ENCODE assay signal across 18 mouse cellular contexts in genomic region chr6:37011597-37011996, GRCm38 (mm10).
DNase-seq lines count a peak whose midpoint lies in the region; ATAC-seq and TF ChIP-seq lines count a peak whose summit lies in the region.
"Had no signal": no experiment of that assay in that cellular context is flagged by ENCODE, and none has a peak within 500 bp of the region (broad histone marks: within the 10 kb centered on the region; RNA-seq: fewer than 3 reads in every experiment).

No protein-coding gene starts in this region.

- POLR2A ChIA-PET in Patski (lab: Charles Lee) = no interaction called here

- peak; percentile 27 for TF ChIP-seq CTCF in hindbrain, postnatal 0 days (IDR thresholded peaks at IDR 0.05; ENCODE audit: low read depth)
- 0 out of 2 replicates have a peak, but pooled peaks have one; percentile 20 for TF ChIP-seq CTCF in liver, postnatal 0 days (IDR thresholded peaks at IDR 0.05; ENCODE audit: low read depth)
- peak; percentile 12 for TF ChIP-seq CTCF in Patski (IDR thresholded peaks at IDR 0.05)

- no peaks in the 10 kb centered on the region for H3K9me3 ChIP-seq in hindbrain, postnatal 0 days (ENCODE audit: low read length)
- H3K9me3 ChIP-seq in hindbrain, embryonic 10.5 days = no peaks in the 10 kb centered on the region
- H3K9me3 ChIP-seq in liver, postnatal 0 days (ENCODE audit: low read length) = no peaks in the 10 kb centered on the region
- H3K9me3 ChIP-seq in liver, embryonic 11.5 days (ENCODE audit: control insufficient read depth, low read length) = no peaks in the 10 kb centered on the region
- H3K9me3 ChIP-seq: embryonic facial prominence, embryonic 13.5 days; forebrain, embryonic 12.5 days; heart, embryonic 12.5 days; hindbrain, embryonic 15.5 days had no signal

- in situ Hi-C loops in Patski (cut with MboI; ENCODE audit: low pct_unique_long_range_greater_than_20kb) = no loop called here

- no peak overlapping the region for H3K4me2 ChIP-seq in hindbrain, postnatal 0 days (ENCODE audit: low read depth, low read length)
- no peak overlapping the region for H3K4me2 ChIP-seq in liver, postnatal 0 days (ENCODE audit: low read depth, low read length)
- H3K4me2 ChIP-seq in liver, embryonic 11.5 days = no peak overlapping the region
- H3K4me2 ChIP-seq: embryonic facial prominence, embryonic 13.5 days; forebrain, embryonic 12.5 days; heart, embryonic 12.5 days; hindbrain, embryonic 15.5 days had no signal

- CTCF ChIA-PET in Patski (lab: Charles Lee) = interaction anchor here (1.1 kb wide), 1 partner anchor 34 kb away, joined by 3 read pairs; no protein-coding TSS in a partner anchor

- TF ChIP-seq EP300 in liver, postnatal 0 days (IDR thresholded peaks at IDR 0.05; ENCODE audit: low read depth) = no peak

- WGBS in hindbrain, postnatal 0 days = 94% methylated on average over 2 of the region's 2 CpGs
- WGBS in hindbrain, embryonic 10.5 days = 81% methylated on average over 2 of the region's 2 CpGs
- 69% methylated on average over 2 of the region's 2 CpGs for WGBS in liver, postnatal 0 days (ENCODE audit: insufficient replicate concordance)
- WGBS in liver, embryonic 11.5 days = 76% methylated on average over 2 of the region's 2 CpGs

- ATAC-seq in hindbrain, postnatal 0 days = no peak
- no peak for ATAC-seq in liver, postnatal 0 days
- no peak for ATAC-seq in liver, embryonic 11.5 days (replicated peaks; ENCODE audit: low FRiP score)
- ATAC-seq in Patski = no peak
- no peak for ATAC-seq in megakaryocyte-erythroid progenitor cell, adult 5-6 weeks (replicated peaks; ENCODE audit: low FRiP score, low TSS enrichment, poor library complexity, severe bottlenecking)

- no peaks in the 10 kb centered on the region for H3K36me3 ChIP-seq in hindbrain, postnatal 0 days (ENCODE audit: insufficient read depth, low read length)
- no peaks in the 10 kb centered on the region for H3K36me3 ChIP-seq in hindbrain, embryonic 10.5 days
- H3K36me3 ChIP-seq in liver, postnatal 0 days (replicated peaks; ENCODE audit: insufficient read depth, low read length) = no peaks in the 10 kb centered on the region
- no peaks in the 10 kb centered on the region for H3K36me3 ChIP-seq in liver, embryonic 11.5 days (ENCODE audit: control insufficient read depth, insufficient read depth, low read length)
- H3K36me3 ChIP-seq: embryonic facial prominence, embryonic 13.5 days; forebrain, embryonic 12.5 days; heart, embryonic 12.5 days; hindbrain, embryonic 15.5 days had no signal

- no peak overlapping the region for H3K9ac ChIP-seq in hindbrain, postnatal 0 days (replicated peaks; ENCODE audit: low read length)
- H3K9ac ChIP-seq in liver, postnatal 0 days (replicated peaks) = no peak overlapping the region
- H3K9ac ChIP-seq in liver, embryonic 11.5 days (ENCODE audit: low read depth, low read length) = no peak overlapping the region
- H3K9ac ChIP-seq: embryonic facial prominence, embryonic 13.5 days; forebrain, embryonic 12.5 days; heart, embryonic 12.5 days; hindbrain, embryonic 15.5 days had no signal

- no peak overlapping the region for H3K4me3 ChIP-seq in hindbrain, postnatal 0 days (ENCODE audit: low read length)
- H3K4me3 ChIP-seq in hindbrain, embryonic 10.5 days = no peak overlapping the region
- H3K4me3 ChIP-seq in liver, postnatal 0 days (ENCODE audit: low read depth, low read length) = no peak overlapping the region
- no peak overlapping the region for H3K4me3 ChIP-seq in liver, embryonic 11.5 days (ENCODE audit: low read depth, low read length)
- H3K4me3 ChIP-seq: embryonic facial prominence, embryonic 13.5 days; forebrain, embryonic 12.5 days; gastrocnemius, adult 2 months; heart, embryonic 12.5 days; hindbrain, embryonic 15.5 days had no signal

- H3K4me1 ChIP-seq in hindbrain, postnatal 0 days (ENCODE audit: insufficient read depth, low read length) = peaks cover 2% of the 10 kb centered on the region; the same call in 1 of the 2 replicates
- H3K4me1 ChIP-seq in hindbrain, embryonic 10.5 days (replicated peaks) = peaks cover 7% of the 10 kb centered on the region; the same call in 1 of the 2 replicates
- no peaks in the 10 kb centered on the region for H3K4me1 ChIP-seq in liver, postnatal 0 days (ENCODE audit: insufficient read depth)
- H3K4me1 ChIP-seq in liver, embryonic 11.5 days (replicated peaks; ENCODE audit: control insufficient read depth, insufficient read depth, low read length) = no peaks in the 10 kb centered on the region
- H3K4me1 ChIP-seq: hindbrain, embryonic 15.5 days had no signal

- H3K27ac ChIP-seq in hindbrain, postnatal 0 days = no peak overlapping the region
- no peak overlapping the region for H3K27ac ChIP-seq in hindbrain, embryonic 10.5 days
- no peak overlapping the region for H3K27ac ChIP-seq in liver, postnatal 0 days (ENCODE audit: low read depth)
- no peak overlapping the region for H3K27ac ChIP-seq in liver, embryonic 11.5 days (ENCODE audit: low read depth, low read length)
- H3K27ac ChIP-seq: embryonic facial prominence, embryonic 13.5 days; forebrain, embryonic 12.5 days; gastrocnemius, adult 2 months; hindbrain, embryonic 15.5 days had no signal

- no peak for DNase-seq in hindbrain, postnatal 0 days (ENCODE audit: low spot score)
- no peak for DNase-seq in hindbrain, embryonic 10.5 days (ENCODE audit: low spot score)
- DNase-seq in liver, postnatal 0 days = no peak
- no peak for DNase-seq in liver, embryonic 11.5 days (ENCODE audit: low spot score)
- DNase-seq in 3T3-L1 (ENCODE audit: low read depth, low spot score) (peak; percentile 72), Patski (ENCODE audit: low read depth, low spot score) (no peak)
- no peak for DNase-seq in left cerebral cortex, adult 8-10 months (ENCODE audit: low spot score in 2 of 2)
- DNase-seq: adrenal gland, postnatal 10 days; cerebellum, adult 11-12 months; cerebellum, adult 9-10 months; cerebellum, postnatal 25 days; gastrocnemius, adult 2 months; gastrocnemius, postnatal 25 days had no signal

- H3K27me3 ChIP-seq in hindbrain, postnatal 0 days (ENCODE audit: insufficient read depth, low read length) = no peaks in the 10 kb centered on the region
- H3K27me3 ChIP-seq in hindbrain, embryonic 10.5 days (ENCODE audit: insufficient read depth, poor library complexity, severe bottlenecking) = no peaks in the 10 kb centered on the region
- no peaks in the 10 kb centered on the region for H3K27me3 ChIP-seq in liver, postnatal 0 days (ENCODE audit: insufficient read depth, low read length)
- no peaks in the 10 kb centered on the region for H3K27me3 ChIP-seq in liver, embryonic 11.5 days (replicated peaks; ENCODE audit: control insufficient read depth, insufficient read depth, low read length)
- H3K27me3 ChIP-seq in Patski = peaks cover 16% of the 10 kb centered on the region
- H3K27me3 ChIP-seq: embryonic facial prominence, embryonic 13.5 days; forebrain, embryonic 12.5 days; heart, embryonic 12.5 days; hindbrain, embryonic 15.5 days had no signal
